Mouse (Mus musculus) G1E (cell line): ENCODE measurements around the gene Tulp2.

ENCODE experiments used
- CTCF ChIP-seq: IDR thresholded peaks from 2 replicates; pipeline ENCODE4 v1.5.1; 2012; ENCODE audit warnings: low read depth, low read length, inconsistent platforms, mixed read lengths
- GATA1 ChIP-seq: IDR thresholded peaks from 2 replicates; pipeline ENCODE4 v1.6.1; 2012; ENCODE audit warnings: borderline replicate concordance, low read length, inconsistent platforms, mixed read lengths
- POLR2AphosphoS5 ChIP-seq: IDR thresholded peaks from 2 replicates; pipeline ENCODE4 v1.6.1; 2012; ENCODE audit warnings: low read depth, low read length, inconsistent platforms; ENCODE audit not compliant: insufficient replicate concordance
- TAL1 ChIP-seq: conservative IDR thresholded peaks from 2 replicates; pipeline ENCODE4 v1.6.1; 2012; ENCODE audit warnings: low read depth, low read length, inconsistent platforms, mixed read lengths

GRCm38 (mm10) chr7:45549641-45550436 lies 68.2 kb downstream of the Tulp2 start:
- TF ChIP-seq CTCF (no peak), GATA1 (no peak), TAL1 (no peak), POLR2AphosphoS5 (no peak)
